In genomic region chr6:15486909-15487308, GRCm38 (mm10) we compare ENCODE assay signal across 25 mouse cellular contexts.
DNase-seq lines count a peak whose midpoint lies in the region; ATAC-seq and TF ChIP-seq lines count a peak whose summit lies in the region.
"Had no signal": no experiment of that assay in that cellular context is flagged by ENCODE, and none has a peak within 500 bp of the region (broad histone marks: within the 10 kb centered on the region; RNA-seq: fewer than 3 reads in every experiment).

No protein-coding gene starts in this region.

- TF ChIP-seq CTCF in midbrain, postnatal 0 days (IDR thresholded peaks at IDR 0.05): no peak

- no peaks in the 10 kb centered on the region for H3K27me3 ChIP-seq in midbrain, embryonic 13.5 days
- H3K27me3 ChIP-seq in midbrain, embryonic 11.5 days (ENCODE audit: control insufficient read depth, insufficient read depth, low read length): no peaks in the 10 kb centered on the region
- no peaks in the 10 kb centered on the region for H3K27me3 ChIP-seq in midbrain, embryonic 15.5 days (replicated peaks)
- H3K27me3 ChIP-seq in midbrain, postnatal 0 days (ENCODE audit: insufficient read depth, low read length): no peaks in the 10 kb centered on the region
- H3K27me3 ChIP-seq: CH12.LX; embryonic facial prominence, embryonic 12.5 days; forebrain, embryonic 13.5 days; forebrain, embryonic 15.5 days had no signal

- H3K27ac ChIP-seq in midbrain, embryonic 13.5 days: no peak overlapping the region
- H3K27ac ChIP-seq in midbrain, embryonic 11.5 days (ENCODE audit: low read depth, low read length): no peak overlapping the region
- H3K27ac ChIP-seq in midbrain, embryonic 15.5 days: no peak overlapping the region
- no peak overlapping the region for H3K27ac ChIP-seq in midbrain, postnatal 0 days (ENCODE audit: low read depth, low read length)
- H3K27ac ChIP-seq: embryonic facial prominence, embryonic 10.5 days; embryonic facial prominence, embryonic 12.5 days; forebrain, embryonic 13.5 days; forebrain, embryonic 15.5 days had no signal

- DNase-seq in midbrain, embryonic 11.5 days (ENCODE audit: low spot score, missing footprints): no peak
- DNase-seq in midbrain, postnatal 0 days (ENCODE audit: low spot score): no peak
- peak; percentile 38 for DNase-seq in retina, embryonic 14.5 days (ENCODE audit: low spot score)
- no peak for DNase-seq in adrenal gland, postnatal 4 days (ENCODE audit: low spot score in 2 of 2)
- DNase-seq in kidney, postnatal 36 days: no peak
- DNase-seq: adrenal gland, adult 8-10 months; adrenal gland, postnatal 14 days; adrenal gland, postnatal 36 days; B cell, adult 2 months; cerebellum, adult 11-12 months; cerebellum, adult 2 months; cerebellum, adult 9-10 months; cerebellum, postnatal 10 days; cerebellum, postnatal 25 days had no signal

- H3K36me3 ChIP-seq in midbrain, embryonic 13.5 days: no peaks in the 10 kb centered on the region
- H3K36me3 ChIP-seq in midbrain, embryonic 11.5 days (ENCODE audit: control insufficient read depth, insufficient read depth, low read length): no peaks in the 10 kb centered on the region
- no peaks in the 10 kb centered on the region for H3K36me3 ChIP-seq in midbrain, embryonic 15.5 days (replicated peaks)
- no peaks in the 10 kb centered on the region for H3K36me3 ChIP-seq in midbrain, postnatal 0 days (ENCODE audit: insufficient read depth, low read length)
- H3K36me3 ChIP-seq: embryonic facial prominence, embryonic 10.5 days; embryonic facial prominence, embryonic 12.5 days; forebrain, embryonic 15.5 days; G1E had no signal

- WGBS in midbrain, embryonic 13.5 days: 54% methylated on average over 2 of the region's 2 CpGs
- WGBS in midbrain, embryonic 11.5 days: 94% methylated on average over 2 of the region's 2 CpGs
- 43% methylated on average over 2 of the region's 2 CpGs for WGBS in midbrain, embryonic 15.5 days
- 60% methylated on average over 2 of the region's 2 CpGs for WGBS in midbrain, postnatal 0 days

- ATAC-seq in midbrain, embryonic 13.5 days: peak; percentile 62; the same call in 1 of the 2 replicates
- no peak for ATAC-seq in midbrain, embryonic 11.5 days (ENCODE audit: low FRiP score)
- ATAC-seq in midbrain, embryonic 15.5 days (replicated peaks): peak; percentile 76
- ATAC-seq in midbrain, postnatal 0 days (ENCODE audit: low FRiP score): no peak
- ATAC-seq: activated CD4-positive, CD25-positive, alpha-beta regulatory T cell, adult 4 months; CD4-positive, CD25-positive, alpha-beta regulatory T cell, adult 4 months; forebrain, embryonic 13.5 days; forebrain, embryonic 15.5 days; Patski had no signal

- H3K4me2 ChIP-seq in midbrain, embryonic 13.5 days (replicated peaks): no peak overlapping the region
- H3K4me2 ChIP-seq in midbrain, embryonic 11.5 days: no peak overlapping the region
- no peak overlapping the region for H3K4me2 ChIP-seq in midbrain, embryonic 15.5 days
- H3K4me2 ChIP-seq in midbrain, postnatal 0 days (ENCODE audit: low read depth, low read length, poor library complexity, severe bottlenecking): no peak overlapping the region
- H3K4me2 ChIP-seq: embryonic facial prominence, embryonic 12.5 days; forebrain, embryonic 13.5 days; forebrain, embryonic 15.5 days had no signal

- no peak overlapping the region for H3K4me3 ChIP-seq in midbrain, embryonic 13.5 days (replicated peaks)
- no peak overlapping the region for H3K4me3 ChIP-seq in midbrain, embryonic 11.5 days (ENCODE audit: low read depth, low read length)
- H3K4me3 ChIP-seq in midbrain, embryonic 15.5 days: no peak overlapping the region
- no peak overlapping the region for H3K4me3 ChIP-seq in midbrain, postnatal 0 days (ENCODE audit: low read depth, low read length)
- H3K4me3 ChIP-seq: embryonic facial prominence, embryonic 10.5 days; embryonic facial prominence, embryonic 12.5 days; forebrain, embryonic 13.5 days; forebrain, embryonic 15.5 days had no signal

- H3K4me1 ChIP-seq in midbrain, embryonic 13.5 days (replicated peaks): no peaks in the 10 kb centered on the region
- H3K4me1 ChIP-seq in midbrain, embryonic 11.5 days (ENCODE audit: control insufficient read depth, insufficient read depth, low read length): no peaks in the 10 kb centered on the region
- no peaks in the 10 kb centered on the region for H3K4me1 ChIP-seq in midbrain, embryonic 15.5 days
- no peaks in the 10 kb centered on the region for H3K4me1 ChIP-seq in midbrain, postnatal 0 days (ENCODE audit: insufficient read depth, low read length)
- H3K4me1 ChIP-seq: embryonic facial prominence, embryonic 10.5 days; embryonic facial prominence, embryonic 12.5 days; forebrain, embryonic 13.5 days; forebrain, embryonic 15.5 days had no signal

- H3K9ac ChIP-seq in midbrain, embryonic 13.5 days (replicated peaks): no peak overlapping the region
- no peak overlapping the region for H3K9ac ChIP-seq in midbrain, embryonic 11.5 days (ENCODE audit: low read length)
- no peak overlapping the region for H3K9ac ChIP-seq in midbrain, embryonic 15.5 days
- no peak overlapping the region for H3K9ac ChIP-seq in midbrain, postnatal 0 days (replicated peaks; ENCODE audit: low read length, poor library complexity, severe bottlenecking)
- H3K9ac ChIP-seq: embryonic facial prominence, embryonic 12.5 days; forebrain, embryonic 13.5 days; forebrain, embryonic 15.5 days had no signal

- H3K9me3 ChIP-seq in midbrain, embryonic 13.5 days: no peaks in the 10 kb centered on the region
- H3K9me3 ChIP-seq in midbrain, embryonic 11.5 days (ENCODE audit: control insufficient read depth, low read length): no peaks in the 10 kb centered on the region
- no peaks in the 10 kb centered on the region for H3K9me3 ChIP-seq in midbrain, embryonic 15.5 days
- H3K9me3 ChIP-seq in midbrain, postnatal 0 days (ENCODE audit: low read length): no peaks in the 10 kb centered on the region
- H3K9me3 ChIP-seq: embryonic facial prominence, embryonic 10.5 days; embryonic facial prominence, embryonic 12.5 days; forebrain, embryonic 13.5 days; forebrain, embryonic 15.5 days; G1E had no signal

Comparison
In these comparisons a context has a peak if more than half of its experiments do, and no peak if none do; other contexts are left out.
1. ATAC-seq: peak in midbrain, embryonic 13.5 days (single experiment) and midbrain, embryonic 15.5 days (single experiment); none in midbrain, embryonic 11.5 days (single experiment) and midbrain, postnatal 0 days (single experiment).